ENCODE assay signal across 27 mouse cellular contexts in the genomic region with DNA sequence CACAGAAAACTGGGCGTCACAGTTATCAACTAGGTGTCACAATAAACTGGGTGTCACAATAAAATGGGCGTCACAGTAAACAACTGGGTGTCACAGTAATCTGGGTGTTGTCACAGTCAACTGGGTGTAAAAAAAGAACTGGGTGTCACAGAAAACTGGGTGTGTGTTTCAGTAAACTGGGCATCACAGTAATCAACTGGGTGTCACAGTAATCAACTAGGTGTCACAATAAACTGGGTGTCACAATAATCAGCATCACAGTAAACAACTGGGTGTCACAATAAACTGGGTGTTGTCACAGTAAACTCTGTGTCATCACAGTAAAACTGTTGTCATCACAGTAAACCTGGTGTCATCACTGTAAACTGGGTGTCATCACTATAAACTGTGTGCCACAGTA. TPM values are rescaled to one million over a fixed set of nuclear protein-coding genes. Genes with fewer than 3 reads are reported as not detected.
DNase-seq lines count a peak whose midpoint lies in the region; ATAC-seq lines count a peak whose summit lies in the region.
"Had no signal": no experiment of that assay in that cellular context is flagged by ENCODE, and none has a peak within 500 bp of the region (broad histone marks: within the 10 kb centered on the region; RNA-seq: fewer than 3 reads in every experiment).

No protein-coding gene starts in this region.

- peak; percentile 10 for DNase-seq in brain, adult 2 months (ENCODE audit: low read depth, low spot score)
- no peak for DNase-seq in hindbrain, embryonic 11.5 days (ENCODE audit: low spot score)
- DNase-seq in gastrocnemius, adult 18-20 months (ENCODE audit: low spot score) = no peak
- DNase-seq: adrenal gland, adult 2 months; adrenal gland, postnatal 10 days; adrenal gland, postnatal 25 days; cerebellum, adult 11-12 months; cerebellum, adult 2 months; cerebellum, adult 9-10 months; cerebellum, postnatal 10 days; cerebellum, postnatal 25 days; embryo, embryonic 11 days; forebrain, postnatal 0 days had no signal

- H3K27ac ChIP-seq in hindbrain, embryonic 11.5 days (ENCODE audit: low read depth, low read length) = no peak overlapping the region
- H3K27ac ChIP-seq in hindbrain, embryonic 13.5 days = no peak overlapping the region
- H3K27ac ChIP-seq: embryonic facial prominence, embryonic 13.5 days; embryonic facial prominence, embryonic 15.5 days; forebrain, embryonic 10.5 days; forebrain, embryonic 12.5 days had no signal

- H3K9ac ChIP-seq in hindbrain, embryonic 11.5 days (ENCODE audit: low read depth, low read length) = no peak overlapping the region
- no peak overlapping the region for H3K9ac ChIP-seq in hindbrain, embryonic 13.5 days
- H3K9ac ChIP-seq: embryonic facial prominence, embryonic 13.5 days; embryonic facial prominence, embryonic 15.5 days; forebrain, embryonic 12.5 days; forebrain, postnatal 0 days had no signal

- WGBS in hindbrain, embryonic 11.5 days = 90% methylated on average over 2 of the region's 2 CpGs
- 77% methylated on average over 2 of the region's 2 CpGs for WGBS in hindbrain, embryonic 13.5 days

- no peak overlapping the region for H3K4me3 ChIP-seq in hindbrain, embryonic 11.5 days (ENCODE audit: low read depth, low read length)
- H3K4me3 ChIP-seq in hindbrain, embryonic 13.5 days = no peak overlapping the region
- H3K4me3 ChIP-seq: embryonic facial prominence, embryonic 13.5 days; embryonic facial prominence, embryonic 15.5 days; erythroblast, embryonic 14.5 days; forebrain, embryonic 10.5 days; forebrain, embryonic 12.5 days had no signal

- ATAC-seq in granulocyte monocyte progenitor cell, adult 5-6 weeks (replicated peaks; ENCODE audit: poor library complexity, severe bottlenecking) = peak; percentile 68
- ATAC-seq in megakaryocyte progenitor cell, adult 5-6 weeks (replicated peaks; ENCODE audit: poor library complexity) = 0 out of 2 replicates have a peak, but pooled peaks have one; percentile 39
- ATAC-seq in neutrophil, adult 5-6 weeks (ENCODE audit: extremely low read depth, insufficient number of reproducible peaks, low FRiP score, poor library complexity, severe bottlenecking) = peak; percentile 42
- ATAC-seq in hindbrain, embryonic 11.5 days (ENCODE audit: low FRiP score) = no peak
- ATAC-seq in hindbrain, embryonic 13.5 days (ENCODE audit: low FRiP score) = no peak
- ATAC-seq: forebrain, embryonic 14.5 days; forebrain, postnatal 0 days had no signal

- no peaks in the 10 kb centered on the region for H3K9me3 ChIP-seq in hindbrain, embryonic 11.5 days (ENCODE audit: control insufficient read depth, low read length)
- no peaks in the 10 kb centered on the region for H3K9me3 ChIP-seq in hindbrain, embryonic 13.5 days
- H3K9me3 ChIP-seq: embryonic facial prominence, embryonic 13.5 days; embryonic facial prominence, embryonic 15.5 days; forebrain, embryonic 10.5 days; forebrain, embryonic 12.5 days had no signal

- no peak overlapping the region for H3K4me2 ChIP-seq in hindbrain, embryonic 11.5 days (replicated peaks; ENCODE audit: low read depth, low read length)
- H3K4me2 ChIP-seq in hindbrain, embryonic 13.5 days = no peak overlapping the region
- H3K4me2 ChIP-seq: embryonic facial prominence, embryonic 13.5 days; embryonic facial prominence, embryonic 15.5 days; forebrain, embryonic 12.5 days had no signal

- H3K4me1 ChIP-seq in hindbrain, embryonic 11.5 days (replicated peaks; ENCODE audit: control insufficient read depth, insufficient read depth, low read length) = no peaks in the 10 kb centered on the region
- H3K4me1 ChIP-seq in hindbrain, embryonic 13.5 days (replicated peaks) = no peaks in the 10 kb centered on the region
- H3K4me1 ChIP-seq: embryonic facial prominence, embryonic 13.5 days; embryonic facial prominence, embryonic 15.5 days; forebrain, embryonic 10.5 days; forebrain, embryonic 12.5 days had no signal

- no peaks in the 10 kb centered on the region for H3K27me3 ChIP-seq in hindbrain, embryonic 11.5 days (ENCODE audit: control insufficient read depth, insufficient read depth, low read length)
- H3K27me3 ChIP-seq in hindbrain, embryonic 13.5 days = no peaks in the 10 kb centered on the region
- H3K27me3 ChIP-seq: embryonic facial prominence, embryonic 13.5 days; embryonic facial prominence, embryonic 15.5 days; forebrain, embryonic 12.5 days had no signal

- no peaks in the 10 kb centered on the region for H3K36me3 ChIP-seq in hindbrain, embryonic 11.5 days (ENCODE audit: control insufficient read depth, insufficient read depth, low read length)
- H3K36me3 ChIP-seq in hindbrain, embryonic 13.5 days = no peaks in the 10 kb centered on the region
- H3K36me3 ChIP-seq: embryonic facial prominence, embryonic 13.5 days; embryonic facial prominence, embryonic 15.5 days; forebrain, embryonic 10.5 days; forebrain, embryonic 12.5 days had no signal

RNA-seq across cellular contexts. Expression of a gene that starts 25.3 kb away (rescaled TPM):
- 1.2 TPM in 1 of 2 replicates, not detected in the other for total RNA-seq in granulocyte monocyte progenitor cell, adult 5-6 weeks (2014; fragmentation: Nextera tagmentation)
- 0.30 and 1.2 TPM in 2 replicates for total RNA-seq in granulocyte monocyte progenitor cell, adult 5-6 weeks (2017)
- total RNA-seq in megakaryocyte progenitor cell, adult 5-6 weeks (2015) = 1.0 and 2.3 TPM in 2 replicates
- total RNA-seq in megakaryocyte progenitor cell, adult 5-6 weeks (2017) = 2.8 and 3.9 TPM in 2 replicates
- 129 and 143 TPM in 2 replicates for total RNA-seq in neutrophil, adult 5-6 weeks (2017)
- not detected in 2 replicates for polyA plus RNA-seq in hindbrain, embryonic 11.5 days (2014; fragmentation: Nextera tagmentation; extraction: Ambion mirVana)
- total RNA-seq in gastrocnemius, adult 18-20 months (2021) = not detected
- 0.21 TPM in 1 of 2 replicates, not detected in the other for polyA plus RNA-seq in hindbrain, embryonic 13.5 days (2015; fragmentation: Nextera tagmentation; extraction: Ambion mirVana)
- total RNA-seq: adrenal gland, adult 2 months; adrenal gland, postnatal 25 days; ES-E14; forebrain, postnatal 0 days; MEL had no signal
- polyA plus RNA-seq: C2C12; embryonic facial prominence, embryonic 11.5 days; embryonic facial prominence, embryonic 13.5 days; embryonic facial prominence, embryonic 15.5 days; erythroblast, embryonic 14.5 days; forebrain, embryonic 10.5 days; forebrain, embryonic 12.5 days; forebrain, embryonic 14.5 days; forebrain, postnatal 0 days had no signal

RNA-seq across cellular contexts. Expression of a gene that starts 40.2 kb away (rescaled TPM):
- 6.5 and 7.6 TPM in 2 replicates for total RNA-seq in granulocyte monocyte progenitor cell, adult 5-6 weeks (2014; fragmentation: Nextera tagmentation)
- total RNA-seq in granulocyte monocyte progenitor cell, adult 5-6 weeks (2017) = 13.5 and 14.7 TPM in 2 replicates
- 4.8 and 5.9 TPM in 2 replicates for total RNA-seq in megakaryocyte progenitor cell, adult 5-6 weeks (2015)
- total RNA-seq in megakaryocyte progenitor cell, adult 5-6 weeks (2017) = 13.1 and 15.3 TPM in 2 replicates
- 172 and 173 TPM in 2 replicates for total RNA-seq in neutrophil, adult 5-6 weeks (2017)
- 0.10 TPM in 1 of 2 replicates, not detected in the other for polyA plus RNA-seq in hindbrain, embryonic 11.5 days (2014; fragmentation: Nextera tagmentation; extraction: Ambion mirVana)
- not detected for total RNA-seq in gastrocnemius, adult 18-20 months (2021)
- not detected in 2 replicates for polyA plus RNA-seq in hindbrain, embryonic 13.5 days (2015; fragmentation: Nextera tagmentation; extraction: Ambion mirVana)
- total RNA-seq: adrenal gland, postnatal 25 days; ES-E14; MEL had no signal
- polyA plus RNA-seq: adrenal gland, adult 2 months; C2C12; embryonic facial prominence, embryonic 15.5 days; erythroblast, embryonic 14.5 days; forebrain, embryonic 10.5 days; forebrain, embryonic 12.5 days; forebrain, embryonic 14.5 days had no signal

RNA-seq across cellular contexts. Expression of a gene that starts 46.3 kb away (rescaled TPM):
- 0.75 TPM in 1 of 2 replicates, not detected in the other for total RNA-seq in granulocyte monocyte progenitor cell, adult 5-6 weeks (2014; fragmentation: Nextera tagmentation)
- 0.88 and 1.3 TPM in 2 replicates for total RNA-seq in granulocyte monocyte progenitor cell, adult 5-6 weeks (2017)
- total RNA-seq in megakaryocyte progenitor cell, adult 5-6 weeks (2015) = 0.62 and 1.1 TPM in 2 replicates
- total RNA-seq in megakaryocyte progenitor cell, adult 5-6 weeks (2017) = 2.3 and 2.4 TPM in 2 replicates
- total RNA-seq in neutrophil, adult 5-6 weeks (2017) = 31.7 and 33.5 TPM in 2 replicates
- not detected in 2 replicates for polyA plus RNA-seq in hindbrain, embryonic 11.5 days (2014; fragmentation: Nextera tagmentation; extraction: Ambion mirVana)
- not detected for total RNA-seq in gastrocnemius, adult 18-20 months (2021)
- polyA plus RNA-seq in hindbrain, embryonic 13.5 days (2015; fragmentation: Nextera tagmentation; extraction: Ambion mirVana) = not detected in 2 replicates
- total RNA-seq: adrenal gland, adult 2 months; adrenal gland, postnatal 25 days; ES-E14; forebrain, postnatal 0 days; MEL had no signal
- polyA plus RNA-seq: adrenal gland, adult 2 months; C2C12; cerebellum, adult 2 months; embryonic facial prominence, embryonic 11.5 days; embryonic facial prominence, embryonic 13.5 days; embryonic facial prominence, embryonic 15.5 days; erythroblast, embryonic 14.5 days; forebrain, embryonic 10.5 days; forebrain, embryonic 12.5 days; forebrain, embryonic 14.5 days; forebrain, postnatal 0 days had no signal

RNA-seq across cellular contexts. Expression of a gene that starts 55.2 kb away (rescaled TPM):
- 84.6 and 114 TPM in 2 replicates for total RNA-seq in granulocyte monocyte progenitor cell, adult 5-6 weeks (2014; fragmentation: Nextera tagmentation)
- 126 and 147 TPM in 2 replicates for total RNA-seq in granulocyte monocyte progenitor cell, adult 5-6 weeks (2017)
- total RNA-seq in megakaryocyte progenitor cell, adult 5-6 weeks (2015) = 124 and 147 TPM in 2 replicates
- 113 and 150 TPM in 2 replicates for total RNA-seq in megakaryocyte progenitor cell, adult 5-6 weeks (2017)
- 140 and 149 TPM in 2 replicates for total RNA-seq in neutrophil, adult 5-6 weeks (2017)
- not detected in 2 replicates for polyA plus RNA-seq in hindbrain, embryonic 11.5 days (2014; fragmentation: Nextera tagmentation; extraction: Ambion mirVana)
- not detected for total RNA-seq in gastrocnemius, adult 18-20 months (2021)
- not detected in 2 replicates for polyA plus RNA-seq in hindbrain, embryonic 13.5 days (2015; fragmentation: Nextera tagmentation; extraction: Ambion mirVana)
- total RNA-seq: adrenal gland, postnatal 25 days; ES-E14; forebrain, postnatal 0 days; MEL had no signal
- polyA plus RNA-seq: adrenal gland, adult 2 months; C2C12; cerebellum, adult 2 months; embryonic facial prominence, embryonic 13.5 days; embryonic facial prominence, embryonic 15.5 days; erythroblast, embryonic 14.5 days; forebrain, embryonic 10.5 days; forebrain, embryonic 12.5 days; forebrain, embryonic 14.5 days; forebrain, postnatal 0 days had no signal

Comparison
In these comparisons a context has a peak if more than half of its experiments do, and no peak if none do; other contexts are left out.
1. ATAC-seq: peak in granulocyte monocyte progenitor cell, adult 5-6 weeks (single experiment), megakaryocyte progenitor cell, adult 5-6 weeks (single experiment) and neutrophil, adult 5-6 weeks (single experiment); none in hindbrain, embryonic 11.5 days (single experiment) and hindbrain, embryonic 13.5 days (single experiment).
2. RNA of a gene that starts 25.3 kb away (total RNA-seq): 129 to 143 TPM in neutrophil, adult 5-6 weeks; 1.0 to 3.9 TPM in megakaryocyte progenitor cell, adult 5-6 weeks, 0.30 to 1.2 TPM in granulocyte monocyte progenitor cell, adult 5-6 weeks and not detected in gastrocnemius, adult 18-20 months; every median in the first group is over 10 times any median in the second.
3. RNA of a gene that starts 40.2 kb away (total RNA-seq): 172 to 173 TPM in neutrophil, adult 5-6 weeks; 4.8 to 15.3 TPM in megakaryocyte progenitor cell, adult 5-6 weeks, 6.5 to 14.7 TPM in granulocyte monocyte progenitor cell, adult 5-6 weeks and not detected in gastrocnemius, adult 18-20 months; every median in the first group is over 10 times any median in the second.